Comparison of ENCODE assay signal across 11 mouse cellular contexts in genomic region chr14:27405452-27405851, GRCm38 (mm10). TPM values are rescaled to one million over a fixed set of nuclear protein-coding genes. Genes with fewer than 3 reads are reported as not detected.
DNase-seq lines count a peak whose midpoint lies in the region.
"Had no signal": no experiment of that assay in that cellular context is flagged by ENCODE, and none has a peak within 500 bp of the region (broad histone marks: within the 10 kb centered on the region; RNA-seq: fewer than 3 reads in every experiment).

No protein-coding gene starts in this region.

- H3K4me3 ChIP-seq in heart, embryonic 10.5 days = no peak overlapping the region
- H3K4me3 ChIP-seq: embryonic facial prominence, embryonic 13.5 days had no signal

- DNase-seq in heart, adult 18-20 months = peak; percentile 31 to 49
- no peak for DNase-seq in heart, embryonic 10.5 days (ENCODE audit: low spot score)
- DNase-seq in CD4-positive, CD25-positive, alpha-beta regulatory T cell, adult 2 months (ENCODE audit: low read depth, low spot score) = peak; percentile 83
- DNase-seq in heart, postnatal 4 days = peak; percentile 14
- peak; percentile 48 to 56 for DNase-seq in spleen, adult 18-20 months
- no peak for DNase-seq in frontal cortex, adult 2 months (ENCODE audit: extremely low spot score in 1 of 2, low spot score in 1 of 2)
- no peak for DNase-seq in layer of hippocampus, adult 8-10 months (ENCODE audit: low spot score in 2 of 2)
- DNase-seq in gastrocnemius, adult 18-20 months (ENCODE audit: low spot score) = no peak
- DNase-seq: kidney, adult 8-10 months; midbrain, embryonic 14.5 days had no signal

- no peaks in the 10 kb centered on the region for H3K9me3 ChIP-seq in heart, embryonic 10.5 days

- no peaks in the 10 kb centered on the region for H3K27me3 ChIP-seq in heart, embryonic 10.5 days (ENCODE audit: insufficient read depth, poor library complexity, severe bottlenecking)
- H3K27me3 ChIP-seq: embryonic facial prominence, embryonic 13.5 days had no signal

- H3K27ac ChIP-seq in heart, embryonic 10.5 days = no peak overlapping the region
- H3K27ac ChIP-seq: embryonic facial prominence, embryonic 13.5 days had no signal

- peaks cover 19% of the 10 kb centered on the region for H3K36me3 ChIP-seq in heart, embryonic 10.5 days

- 89% methylated on average over 4 of the region's 4 CpGs for WGBS in heart, embryonic 10.5 days

- H3K4me1 ChIP-seq in heart, embryonic 10.5 days = no peaks in the 10 kb centered on the region

RNA-seq across cellular contexts. Expression of gene Fam208a, which starts 23.2 kb away (rescaled TPM):
- total RNA-seq in heart, adult 18-20 months (2021) = 10 to 100 TPM in 1 of 2 experiments, 1 to 10 TPM in 1; 8.9 to 10.6 TPM
- polyA plus RNA-seq in heart, embryonic 10.5 days (2016; fragmentation: Nextera tagmentation; extraction: Ambion mirVana) = 11.0 and 11.8 TPM in 2 replicates
- 10 to 100 TPM; 12.0 to 12.8 TPM for total RNA-seq in heart, postnatal 4 days (2021)
- 30.7 and 32.2 TPM in 2 replicates for polyA plus RNA-seq in frontal cortex, adult 2 months (2012; rRNA removed)
- total RNA-seq in layer of hippocampus, adult 8-10 months (2022) = 10 to 100 TPM; 27.0 to 38.8 (median 33.1) TPM
- 1 to 10 TPM; 3.6 to 4.8 TPM for total RNA-seq in gastrocnemius, adult 18-20 months (2021)

Comparison
In these comparisons a context has a peak if more than half of its experiments do, and no peak if none do; other contexts are left out.
1. DNase-seq: peak in heart, adult 18-20 months (2 of 2), CD4-positive, CD25-positive, alpha-beta regulatory T cell, adult 2 months (single experiment), heart, postnatal 4 days (single experiment) and spleen, adult 18-20 months (2 of 2); none in heart, embryonic 10.5 days (single experiment), frontal cortex, adult 2 months (0 of 2), layer of hippocampus, adult 8-10 months (0 of 2) and gastrocnemius, adult 18-20 months (single experiment).